Mouse (Mus musculus) right cerebral cortex, adult 2 months (tissue): Measurements from ENCODE around the gene Retreg3.

ENCODE experiments used
- DNase-seq, 2 experiments: peaks; one replicate each; pipeline ENCODE4 v3.0.0; 2021 to 2022; ENCODE audit warnings: low spot score in 2 of 2

The Retreg3 gene

GRCm38 (mm10) chr11:101055418-101055817 is 64.3 kb downstream of the Retreg3 start:
- no peak for DNase-seq

- no peak for DNase-seq
These were observed 65.7 kb downstream of the Retreg3 start for GRCm38 (mm10) chr11:101053974-101054373.

DNA sequence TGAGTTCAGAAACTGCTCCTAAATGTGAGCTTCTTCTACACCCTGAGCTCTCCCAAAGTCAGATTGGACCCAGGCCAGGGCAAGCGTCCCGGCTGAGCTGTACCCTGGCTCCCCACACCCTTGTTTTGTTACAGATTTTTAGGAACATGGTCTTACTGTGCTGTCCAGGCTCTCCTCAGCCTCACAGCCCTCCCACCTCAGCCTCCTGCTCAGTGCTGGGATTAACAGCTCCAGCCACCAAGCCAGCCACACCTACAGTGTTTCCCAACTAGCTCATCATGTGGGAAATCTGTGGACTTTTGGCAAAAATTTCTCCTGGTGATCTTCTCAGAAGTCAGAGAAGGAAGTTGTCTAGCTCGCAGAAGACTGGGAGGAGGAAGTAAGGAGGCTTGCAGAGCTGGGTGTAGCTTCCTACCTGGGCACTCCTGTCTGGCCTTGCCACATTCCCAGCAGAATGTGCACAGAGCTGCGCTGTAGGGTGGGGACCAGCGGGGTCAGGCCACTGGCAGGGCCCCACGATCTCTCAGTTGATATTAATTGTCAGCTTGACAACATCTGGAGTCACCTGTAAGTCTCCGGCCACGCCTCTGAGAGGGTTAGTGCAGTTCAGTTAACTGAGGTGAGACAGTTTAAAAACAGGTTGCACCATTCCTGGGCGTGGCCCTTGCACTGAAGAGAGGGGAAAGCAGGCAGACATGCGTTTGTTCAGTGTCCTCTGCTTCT is 66.8 kb downstream of the Retreg3 start:
- DNase-seq, result no peak

- no peak for DNase-seq
These were observed 68.1 kb downstream of the Retreg3 start for GRCm38 (mm10) chr11:101051617-101052016.

DNA sequence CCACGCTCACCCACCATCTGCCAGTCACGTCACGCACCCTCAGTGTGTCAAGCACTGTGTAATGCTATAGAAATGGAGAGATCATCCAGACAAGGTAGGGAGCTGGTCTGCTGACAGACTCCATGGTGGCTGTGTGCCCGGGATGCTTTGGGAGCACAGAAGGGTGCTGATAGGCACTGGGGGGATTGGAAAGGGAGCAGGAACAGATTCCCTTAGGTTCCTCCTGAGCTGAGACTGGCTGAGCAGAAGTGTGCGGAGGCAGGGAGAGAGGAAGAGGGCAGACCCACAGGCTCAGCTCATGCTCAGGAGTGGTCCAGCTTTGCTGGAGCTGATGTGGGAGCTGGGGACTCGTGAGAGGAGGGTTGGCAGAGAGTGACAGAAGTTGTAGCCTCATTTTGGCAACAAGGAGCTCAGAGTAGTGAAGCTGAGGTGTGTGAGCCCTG is 68.6 kb downstream of the Retreg3 start:
- no peak for DNase-seq

DNA sequence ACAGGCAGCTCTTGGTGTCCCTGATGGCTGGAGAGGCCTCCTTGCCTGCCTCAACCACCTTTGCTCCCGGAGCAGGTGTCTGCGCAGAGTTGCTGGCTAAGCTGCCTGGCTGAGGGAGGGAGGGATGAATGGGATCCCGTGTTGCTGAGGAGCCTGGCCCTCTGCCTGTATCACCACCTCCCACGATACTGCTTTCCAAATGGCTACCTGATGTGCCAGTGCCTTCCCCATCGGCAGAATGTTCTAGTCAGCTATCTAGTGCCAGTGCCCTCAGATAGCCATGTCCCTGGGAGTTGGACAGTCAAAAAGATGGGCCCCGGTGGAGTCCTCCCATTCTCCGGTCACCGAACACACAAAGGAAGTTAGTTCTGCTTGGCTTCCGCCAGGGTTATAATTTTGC is 69.3 kb downstream of the Retreg3 start:
- no peak for DNase-seq

GRCm38 (mm10) chr11:101047502-101047901 is 72.2 kb downstream of the Retreg3 start:
- DNase-seq, result no peak

GRCm38 (mm10) chr11:101046440-101046839 is 73.3 kb downstream of the Retreg3 start:
- no peak for DNase-seq
